Mouse (Mus musculus): ENCODE measurements at regions not wholly inside any gene's neighbourhood (a gene's known extent, or its start where the extent isn't known, plus 50 kb on each side); places are given as distances from the start of the nearest gene placed in this dataset.

GRCm38 (mm10) chr4:48975810-48976209 lies 83.3 kb upstream of the Plppr1 start:
- no peak for TF ChIP-seq CTCF (conservative IDR thresholded peaks at IDR 0.05; ENCODE audit: low read length)
- no peak for TF ChIP-seq POU5F1 (IDR thresholded peaks at IDR 0.05; ENCODE audit: borderline replicate concordance, low read length)
- no peak for TF ChIP-seq NANOG (IDR thresholded peaks at IDR 0.05; ENCODE audit: borderline replicate concordance, low read length)
- no peak overlapping the region for H3K4me3 ChIP-seq (replicated peaks; ENCODE audit: low read length)
- no peaks in the 10 kb centered on the region for H3K9me3 ChIP-seq (ENCODE audit: low read length)
- H3K4me1 ChIP-seq (replicated peaks; ENCODE audit: low read depth, low read length): no peaks in the 10 kb centered on the region
- H3K36me3 ChIP-seq (ENCODE audit: insufficient read depth, low read length): no peaks in the 10 kb centered on the region
- H3K27me3 ChIP-seq (ENCODE audit: insufficient read depth, low read length): no peaks in the 10 kb centered on the region

GRCm38 (mm10) chr4:48992021-48992420 lies 67.1 kb upstream of the Plppr1 start:
- Histone ChIP-seq H3K4me1 (replicated peaks; ENCODE audit: low read depth, low read length) (no peaks in the 10 kb centered on the region), H3K36me3 (ENCODE audit: insufficient read depth, low read length) (no peaks in the 10 kb centered on the region), H3K9me3 (ENCODE audit: low read length) (no peaks in the 10 kb centered on the region), H3K4me3 (replicated peaks; ENCODE audit: low read length) (no peak overlapping the region), H3K27me3 (ENCODE audit: insufficient read depth, low read length) (no peaks in the 10 kb centered on the region)
- TF ChIP-seq NANOG (IDR thresholded peaks at IDR 0.05; ENCODE audit: borderline replicate concordance, low read length) (no peak), POU5F1 (IDR thresholded peaks at IDR 0.05; ENCODE audit: borderline replicate concordance, low read length) (no peak), CTCF (conservative IDR thresholded peaks at IDR 0.05; ENCODE audit: low read length) (no peak)

Data from E14TG2a.4 (cell line).